Mouse (Mus musculus): Measurements from ENCODE around the gene Prrc2a.

DNA sequence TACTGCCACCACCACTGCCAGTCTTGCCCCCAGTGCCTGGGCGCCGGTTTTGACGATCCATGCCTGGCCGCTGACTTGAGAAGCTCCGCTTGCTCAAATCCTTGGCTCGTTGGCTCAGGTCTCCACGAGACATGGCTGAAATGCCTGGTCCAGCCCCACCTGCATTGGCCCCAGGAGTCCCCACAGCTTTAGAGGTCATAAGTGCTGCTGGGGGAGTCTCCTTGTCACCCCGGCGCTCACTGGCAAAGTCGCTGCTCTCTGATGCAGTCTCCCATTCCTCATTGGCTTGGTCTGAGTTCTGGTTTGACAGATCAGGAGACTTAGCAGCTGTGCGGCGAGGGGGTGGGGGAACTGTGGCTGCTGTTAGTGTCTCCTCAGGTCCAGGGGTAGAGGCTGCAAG is 9.2 kb downstream of the Prrc2a start:
- TF ChIP-seq CTCF (IDR thresholded peaks at IDR 0.05; ENCODE audit: insufficient read depth, low read depth, low read length): no peak
- TF ChIP-seq POLR2A (IDR thresholded peaks at IDR 0.05; ENCODE audit: insufficient read depth, low read depth, low read length): no peak
